Comparison of ENCODE assay signal across 8 mouse cellular contexts in genomic region chr2:31164841-31165455, GRCm38 (mm10). TPM values are rescaled to one million over a fixed set of nuclear protein-coding genes. Genes with fewer than 3 reads are reported as not detected.
DNase-seq lines count a peak whose midpoint lies in the region; ATAC-seq lines count a peak whose summit lies in the region.
"Had no signal": no experiment of that assay in that cellular context is flagged by ENCODE, and none has a peak within 500 bp of the region (broad histone marks: within the 10 kb centered on the region; RNA-seq: fewer than 3 reads in every experiment).

No protein-coding gene starts in this region.

- H3K27me3 ChIP-seq in neural tube, embryonic 13.5 days = no peaks in the 10 kb centered on the region
- no peaks in the 10 kb centered on the region for H3K27me3 ChIP-seq in heart, embryonic 16.5 days (ENCODE audit: control insufficient read depth, insufficient read depth, low read length)
- H3K27me3 ChIP-seq in splenic B cell, adult 2 months (ENCODE audit: control insufficient read depth, insufficient read depth, low read length, poor library complexity, severe bottlenecking) = no peaks in the 10 kb centered on the region
- H3K27me3 ChIP-seq: neural tube, embryonic 12.5 days had no signal

- no peak for DNase-seq in neural tube, embryonic 10.5 days (ENCODE audit: extremely low spot score, low spot score)
- peak; percentile 10 for DNase-seq in left cerebral cortex, postnatal 4 days
- peak; percentile 65 for DNase-seq in splenic B cell, adult 2 months (ENCODE audit: low read depth, low spot score)
- no peak for DNase-seq in ovary, postnatal 36 days (ENCODE audit: low spot score)

- H3K27ac ChIP-seq in neural tube, embryonic 13.5 days (replicated peaks) = 0 out of 2 replicates have a peak overlapping the region, but pooled peaks have one; percentile 4
- peak overlapping the region; percentile 47 for H3K27ac ChIP-seq in brown adipose tissue, adult 24 weeks (replicated peaks; ENCODE audit: low read depth, low read length)
- peak overlapping the region; percentile 93 for H3K27ac ChIP-seq in heart, embryonic 16.5 days (ENCODE audit: low read length)
- H3K27ac ChIP-seq: neural tube, embryonic 12.5 days had no signal

- H3K4me2 ChIP-seq in neural tube, embryonic 13.5 days = no peak overlapping the region
- H3K4me2 ChIP-seq in heart, embryonic 16.5 days (ENCODE audit: low read depth, low read length) = peak overlapping the region; percentile 3
- H3K4me2 ChIP-seq: neural tube, embryonic 12.5 days had no signal

- H3K4me3 ChIP-seq in neural tube, embryonic 13.5 days = no peak overlapping the region
- H3K4me3 ChIP-seq in brown adipose tissue, adult 24 weeks (ENCODE audit: insufficient read depth, low read depth, low read length) = no peak overlapping the region
- no peak overlapping the region for H3K4me3 ChIP-seq in heart, embryonic 16.5 days (ENCODE audit: low read length)
- H3K4me3 ChIP-seq: neural tube, embryonic 12.5 days had no signal

- intact Hi-C loops in left cerebral cortex, postnatal 4 days (cut with DNase I) = no loop called here

- H3K4me1 ChIP-seq in neural tube, embryonic 13.5 days (replicated peaks) = peaks cover 30% of the 10 kb centered on the region
- peaks cover 18% of the 10 kb centered on the region for H3K4me1 ChIP-seq in brown adipose tissue, adult 24 weeks (ENCODE audit: control insufficient read depth, insufficient read depth, insufficient read length, low read length)
- H3K4me1 ChIP-seq in heart, embryonic 16.5 days (ENCODE audit: control insufficient read depth, insufficient read depth, low read length) = peaks cover 35% of the 10 kb centered on the region

- H3K9me3 ChIP-seq in neural tube, embryonic 13.5 days = no peaks in the 10 kb centered on the region
- H3K9me3 ChIP-seq in heart, embryonic 16.5 days (replicated peaks; ENCODE audit: control insufficient read depth, low read length) = no peaks in the 10 kb centered on the region
- H3K9me3 ChIP-seq: neural tube, embryonic 12.5 days had no signal

- peaks cover 30% of the 10 kb centered on the region for H3K36me3 ChIP-seq in neural tube, embryonic 13.5 days
- peaks cover 23% of the 10 kb centered on the region for H3K36me3 ChIP-seq in heart, embryonic 16.5 days (ENCODE audit: control insufficient read depth, insufficient read depth)
- peaks cover 3% of the 10 kb centered on the region for H3K36me3 ChIP-seq in splenic B cell, adult 2 months (ENCODE audit: control insufficient read depth, insufficient read depth, low read length, poor library complexity, severe bottlenecking)

- H3K9ac ChIP-seq in neural tube, embryonic 13.5 days = no peak overlapping the region
- H3K9ac ChIP-seq in heart, embryonic 16.5 days (ENCODE audit: low read length) = peak overlapping the region; percentile 61
- H3K9ac ChIP-seq: neural tube, embryonic 12.5 days had no signal

- 45% methylated on average over 5 of the region's 5 CpGs for WGBS in neural tube, embryonic 13.5 days
- 9% methylated on average over 5 of the region's 5 CpGs for whole genome bisulfite sequencing in heart, embryonic 16.5 days

- ATAC-seq in neural tube, embryonic 13.5 days (ENCODE audit: low read depth) = no peak
- ATAC-seq in heart, embryonic 16.5 days (replicated peaks; ENCODE audit: extremely low read depth, insufficient read depth, low FRiP score) = peak; percentile 75

RNA-seq across cellular contexts. Expression of gene Gpr107, which starts 12.8 kb away (rescaled TPM):
- 34.9 and 37.3 TPM in 2 replicates for polyA plus RNA-seq in neural tube, embryonic 13.5 days (2015; fragmentation: Nextera tagmentation; extraction: Ambion mirVana)
- polyA plus RNA-seq in brown adipose tissue, adult 24 weeks (2012; ENCODE audit: insufficient read depth, insufficient read length, missing spikeins) = 11.9 and 24.7 TPM in 2 replicates
- polyA plus RNA-seq in heart, embryonic 16.5 days (2015; fragmentation: Nextera tagmentation; extraction: Ambion mirVana) = 29.9 and 31.6 TPM in 2 replicates
- 10 to 100 TPM; 59.0 to 59.8 TPM for total RNA-seq in left cerebral cortex, postnatal 4 days (2021)

RNA-seq across cellular contexts. Expression of gene Fnbp1, which starts 23.1 kb away (rescaled TPM):
- polyA plus RNA-seq in neural tube, embryonic 13.5 days (2015; fragmentation: Nextera tagmentation; extraction: Ambion mirVana) = 21.6 and 28.0 TPM in 2 replicates
- polyA plus RNA-seq in brown adipose tissue, adult 24 weeks (2012; ENCODE audit: insufficient read depth, insufficient read length, missing spikeins) = 25.7 and 38.1 TPM in 2 replicates
- polyA plus RNA-seq in heart, embryonic 16.5 days (2015; fragmentation: Nextera tagmentation; extraction: Ambion mirVana) = 20.3 and 23.7 TPM in 2 replicates
- 10 to 100 TPM; 75.3 to 77.3 TPM for total RNA-seq in left cerebral cortex, postnatal 4 days (2021)

Comparison
In these comparisons a context has a peak if more than half of its experiments do, and no peak if none do; other contexts are left out.
1. H3K27ac ChIP-seq: peak in every context shown above with its lines; median percentile 93 in heart, embryonic 16.5 days; 47 in brown adipose tissue, adult 24 weeks; 4 in neural tube, embryonic 13.5 days.
2. DNase-seq: peak in left cerebral cortex, postnatal 4 days (single experiment) and splenic B cell, adult 2 months (single experiment); none in neural tube, embryonic 10.5 days (single experiment) and ovary, postnatal 36 days (single experiment).